Mouse (Mus musculus): ENCODE results near the gene BC030499. TPM values are rescaled to one million over a fixed set of nuclear protein-coding genes. Genes with fewer than 3 reads are reported as not detected.

The BC030499 gene
- polyA plus RNA-seq, 1 experiment = 0.63 TPM

- Histone ChIP-seq H3K4me1 (ENCODE audit: control insufficient read depth, insufficient read depth, low read length) (no peaks in the 10 kb centered on the region), H3K27ac (ENCODE audit: insufficient read depth, low read length) (no peak overlapping the region), H3K4me3 (ENCODE audit: insufficient read depth, low read length) (no peak overlapping the region)
- TF ChIP-seq CTCF (IDR thresholded peaks at IDR 0.05; ENCODE audit: borderline replicate concordance, insufficient read depth, low read length) = no peak
- no peak for TF ChIP-seq POLR2A (IDR thresholded peaks at IDR 0.05; ENCODE audit: low read depth, low read length)
Measured at GRCm38 (mm10) chr11:78324965-78325364, 34.3 kb downstream of the BC030499 start.

GRCm38 (mm10) chr11:78327215-78327614 is 36.6 kb downstream of the BC030499 start:
- H3K4me3 ChIP-seq (ENCODE audit: insufficient read depth, low read length) = no peak overlapping the region
- H3K4me1 ChIP-seq (ENCODE audit: control insufficient read depth, insufficient read depth, low read length) = no peaks in the 10 kb centered on the region
- no peak overlapping the region for H3K27ac ChIP-seq (ENCODE audit: insufficient read depth, low read length)
- TF ChIP-seq POLR2A (IDR thresholded peaks at IDR 0.05; ENCODE audit: low read depth, low read length) (no peak), CTCF (IDR thresholded peaks at IDR 0.05; ENCODE audit: borderline replicate concordance, insufficient read depth, low read length) (no peak)

DNA sequence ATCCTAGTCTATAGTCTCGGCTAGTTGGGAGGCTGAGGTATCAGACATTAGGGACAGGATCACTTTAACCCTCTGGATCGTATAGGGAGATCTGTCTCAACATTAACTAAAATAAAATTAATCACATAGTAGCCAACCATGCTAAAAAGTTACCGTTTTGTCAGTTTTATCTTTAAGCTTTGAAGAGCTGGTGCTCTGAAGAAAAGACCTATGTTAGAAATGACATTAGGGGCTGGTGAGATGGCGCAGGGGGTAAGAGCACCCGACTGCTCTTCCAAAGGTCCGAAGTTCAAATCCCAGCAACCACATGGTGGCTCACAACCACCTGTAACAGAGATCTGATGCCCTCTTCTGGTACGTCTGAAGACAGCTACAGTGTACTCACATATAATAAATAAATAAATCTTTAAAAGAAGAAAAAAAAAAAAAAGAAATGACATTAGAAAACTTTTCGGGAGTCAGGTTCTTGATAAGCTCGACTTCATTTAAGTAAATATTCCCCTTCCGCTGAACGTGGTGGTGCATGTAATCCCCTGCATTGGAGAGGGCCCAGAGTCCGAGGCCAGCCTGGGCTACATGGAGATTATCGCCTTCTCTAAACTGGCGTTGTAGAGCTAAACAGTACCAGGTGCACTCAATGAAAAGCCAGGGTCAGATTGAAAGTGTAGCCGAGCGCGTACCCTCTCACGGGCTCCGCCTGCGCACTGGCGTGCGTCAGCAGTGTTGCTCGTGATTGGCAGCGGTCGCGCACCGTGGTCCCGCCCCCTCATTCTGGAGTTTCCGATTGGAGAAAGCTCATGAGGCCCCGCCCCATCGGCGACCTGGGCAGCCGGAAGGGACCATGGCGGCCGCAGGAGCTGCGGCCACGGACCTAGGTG is 37.2 kb downstream of the BC030499 start, which contains the start of gene Pigs:
TSS of gene Pigs (plus strand) at position 782 of the 878 bp plus-strand sequence.
- peak; percentile 80 for TF ChIP-seq POLR2A (IDR thresholded peaks at IDR 0.05; ENCODE audit: low read depth, low read length)
- no peak for TF ChIP-seq CTCF (IDR thresholded peaks at IDR 0.05; ENCODE audit: borderline replicate concordance, insufficient read depth, low read length)

GRCm38 (mm10) chr11:78328512-78329056 is 37.9 kb downstream of the BC030499 start:
- H3K27ac ChIP-seq (ENCODE audit: insufficient read depth, low read length) = no peak overlapping the region

More for the DNA sequence above, 37.2 kb downstream of the BC030499 start, which contains the start of gene Pigs:
- peak within 1 kb of the TSS; percentile 64 for H3K4me3 ChIP-seq (ENCODE audit: insufficient read depth, low read length)
- H3K4me1 ChIP-seq (ENCODE audit: control insufficient read depth, insufficient read depth, low read length) = no peaks in the 10 kb centered on the region
- no peak within 1 kb of the TSS for H3K27ac ChIP-seq (ENCODE audit: insufficient read depth, low read length)

GRCm38 (mm10) chr11:78332676-78333075 is 42.0 kb downstream of the BC030499 start:
- Histone ChIP-seq H3K4me1 (ENCODE audit: control insufficient read depth, insufficient read depth, low read length) (no peaks in the 10 kb centered on the region), H3K4me3 (ENCODE audit: insufficient read depth, low read length) (no peak overlapping the region), H3K27ac (ENCODE audit: insufficient read depth, low read length) (no peak overlapping the region)
- TF ChIP-seq CTCF (IDR thresholded peaks at IDR 0.05; ENCODE audit: borderline replicate concordance, insufficient read depth, low read length) = no peak
- no peak for TF ChIP-seq POLR2A (IDR thresholded peaks at IDR 0.05; ENCODE audit: low read depth, low read length)

More at GRCm38 (mm10) chr11:78328512-78329056, 37.9 kb downstream of the BC030499 start:
- no peak for TF ChIP-seq CTCF (IDR thresholded peaks at IDR 0.05; ENCODE audit: borderline replicate concordance, insufficient read depth, low read length)
- TF ChIP-seq POLR2A (IDR thresholded peaks at IDR 0.05; ENCODE audit: low read depth, low read length) = no peak
- H3K4me3 ChIP-seq (ENCODE audit: insufficient read depth, low read length) = peak overlapping the region; percentile 64
- H3K4me1 ChIP-seq (ENCODE audit: control insufficient read depth, insufficient read depth, low read length) = no peaks in the 10 kb centered on the region

DNA sequence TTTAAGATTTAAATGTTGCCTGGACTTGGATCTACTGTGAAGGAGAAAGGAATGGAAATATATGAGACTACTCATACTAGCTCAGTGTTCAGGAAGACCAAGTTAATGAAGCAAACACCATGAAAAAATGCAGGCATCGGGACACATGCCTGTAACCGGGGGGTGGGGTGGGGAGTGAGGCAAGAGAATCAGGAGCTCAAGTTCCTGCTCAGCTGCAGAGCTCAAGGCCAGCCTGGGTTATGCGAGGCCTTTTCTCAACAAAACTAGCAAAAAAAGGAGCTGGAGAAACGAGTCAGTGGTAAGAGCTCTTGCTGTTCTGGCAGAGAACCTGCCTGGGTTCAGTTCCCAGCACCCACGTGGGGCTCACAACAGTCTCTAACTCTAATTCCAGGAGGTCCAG is 43.4 kb downstream of the BC030499 start:
- Histone ChIP-seq H3K4me1 (ENCODE audit: control insufficient read depth, insufficient read depth, low read length) (no peaks in the 10 kb centered on the region), H3K4me3 (ENCODE audit: insufficient read depth, low read length) (no peak overlapping the region), H3K27ac (ENCODE audit: insufficient read depth, low read length) (no peak overlapping the region)
- TF ChIP-seq POLR2A (IDR thresholded peaks at IDR 0.05; ENCODE audit: low read depth, low read length) = no peak
- no peak for TF ChIP-seq CTCF (IDR thresholded peaks at IDR 0.05; ENCODE audit: borderline replicate concordance, insufficient read depth, low read length)

- H3K27ac ChIP-seq (ENCODE audit: insufficient read depth, low read length) = no peak overlapping the region
- no peak for TF ChIP-seq POLR2A (IDR thresholded peaks at IDR 0.05; ENCODE audit: low read depth, low read length)
- TF ChIP-seq CTCF (IDR thresholded peaks at IDR 0.05; ENCODE audit: borderline replicate concordance, insufficient read depth, low read length) = no peak
- no peak overlapping the region for H3K4me3 ChIP-seq (ENCODE audit: insufficient read depth, low read length)
- H3K4me1 ChIP-seq (ENCODE audit: control insufficient read depth, insufficient read depth, low read length) = no peaks in the 10 kb centered on the region
Measured at GRCm38 (mm10) chr11:78337040-78337439, 46.4 kb downstream of the BC030499 start.

GRCm38 (mm10) chr11:78341702-78342101 is 51.1 kb downstream of the BC030499 start:
- Histone ChIP-seq H3K27ac (ENCODE audit: insufficient read depth, low read length) (no peak overlapping the region), H3K4me3 (ENCODE audit: insufficient read depth, low read length) (no peak overlapping the region), H3K4me1 (ENCODE audit: control insufficient read depth, insufficient read depth, low read length) (no peaks in the 10 kb centered on the region)
- TF ChIP-seq POLR2A (IDR thresholded peaks at IDR 0.05; ENCODE audit: low read depth, low read length) (no peak), CTCF (IDR thresholded peaks at IDR 0.05; ENCODE audit: borderline replicate concordance, insufficient read depth, low read length) (no peak)

DNA sequence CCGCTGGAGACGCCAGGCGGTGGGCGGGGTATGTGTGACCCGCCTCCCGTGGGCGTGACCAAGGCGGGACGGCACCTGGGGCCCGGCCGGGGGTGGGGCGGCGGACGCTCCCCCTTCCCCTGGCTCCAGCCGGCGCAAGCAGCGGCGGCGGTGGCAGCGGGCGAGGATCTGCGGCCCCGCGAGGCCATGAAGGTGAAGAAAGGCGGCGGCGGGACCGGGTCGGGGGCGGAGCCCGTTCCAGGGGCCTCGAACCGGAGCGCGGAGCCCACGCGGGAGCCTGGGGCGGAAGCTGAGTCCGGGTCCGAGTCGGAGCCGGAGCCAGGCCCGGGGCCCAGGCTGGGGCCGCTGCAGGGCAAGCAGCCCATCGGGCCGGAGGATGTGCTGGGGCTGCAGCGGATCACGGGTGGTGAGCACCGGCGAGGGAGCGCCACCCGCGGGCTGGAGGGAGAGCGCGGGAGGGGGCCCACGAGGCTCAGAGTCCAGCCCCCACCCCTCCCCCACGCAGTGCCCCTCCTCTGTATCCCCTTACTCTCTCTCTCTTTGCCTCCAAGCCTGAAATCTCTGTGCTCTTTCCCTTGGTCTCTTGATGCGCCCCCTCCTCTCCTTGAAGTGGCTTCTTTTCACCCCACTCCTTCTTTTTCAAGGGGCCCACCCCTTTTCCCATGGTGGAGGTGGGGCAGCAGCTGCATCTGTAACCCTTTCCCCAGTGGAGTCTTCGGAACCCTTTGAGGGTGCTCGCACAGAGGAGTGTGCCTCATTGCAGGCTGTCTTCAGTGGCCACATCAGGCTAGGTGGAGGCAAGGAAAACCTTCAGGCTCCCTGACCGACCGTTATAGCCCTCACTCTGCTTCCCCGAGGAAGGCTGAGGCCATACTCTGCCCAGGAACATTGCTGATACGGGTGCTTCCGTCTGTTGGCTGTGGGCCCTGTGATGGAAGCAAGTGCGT is 53.0 kb downstream of the BC030499 start, which contains the start of gene Unc119:
TSS of gene Unc119 (plus strand) at position 102 of the 947 bp plus-strand sequence.
- peak within 1 kb of the TSS; percentile 46 for H3K4me3 ChIP-seq (ENCODE audit: insufficient read depth, low read length)
- TF ChIP-seq POLR2A (IDR thresholded peaks at IDR 0.05; ENCODE audit: low read depth, low read length) (peak; percentile 75), CTCF (IDR thresholded peaks at IDR 0.05; ENCODE audit: borderline replicate concordance, insufficient read depth, low read length) (no peak)
- H3K27ac ChIP-seq (ENCODE audit: insufficient read depth, low read length) = no peak within 1 kb of the TSS
- H3K4me1 ChIP-seq (ENCODE audit: control insufficient read depth, insufficient read depth, low read length) = no peaks in the 10 kb centered on the region

Measured in embryonic fibroblast, embryonic 13.5 days (primary cell).